Mouse (Mus musculus) liver, embryonic 14.5 days (tissue): Measurements from ENCODE around the gene Satb1. TPM values are rescaled to one million over a fixed set of nuclear protein-coding genes. Genes with fewer than 3 reads are reported as not detected.

Source experiments
- ATAC-seq: fragments of 200-750 bp; cut with Nextera tagmentation; 2 replicates; pipeline ENCODE4 v1.8.0; 2017; ENCODE audit warnings: moderate number of reproducible peaks, mild to moderate bottlenecking, moderate library complexity; ENCODE audit not compliant: insufficient read depth
- DNase-seq, 3 experiments: peaks; one replicate each; pipeline ENCODE4 v3.0.0-alpha.2; 2012 to 2013; ENCODE audit warnings: low read depth in 3 of 3, low spot score in 3 of 3
- H3K27ac ChIP-seq: fragments of 300-500 bp; sonication (generic); 2 replicates; pipeline ENCODE4 v1.5.1; 2014; ENCODE audit warnings: moderate library complexity, mild to moderate bottlenecking, control low read depth, inconsistent platforms
- H3K27me3 ChIP-seq: fragments of 300-500 bp; sonication (generic); 2 replicates; pipeline ENCODE4 v1.6.1; 2014; ENCODE audit warnings: mild to moderate bottlenecking, low read length, moderate library complexity; ENCODE audit not compliant: control insufficient read depth, insufficient read depth
- H3K36me3 ChIP-seq: fragments of 300-500 bp; sonication (generic); replicated peaks from 2 replicates; pipeline ENCODE4 v1.6.1; 2014; ENCODE audit warnings: low read depth; ENCODE audit not compliant: control insufficient read depth, insufficient read depth
- H3K4me1 ChIP-seq, 2 experiments: fragments of 200-500 bp in 1 of 2; fragments of 300-500 bp in 1 of 2; sonication (generic) in 1 of 2; replicated peaks; 2 replicates each; pipeline ENCODE4 v1.6.1; 2012 to 2014; ENCODE audit warnings: antibody characterized with exemption in 1 of 2, inconsistent platforms in 1 of 2, low read length in 1 of 2; ENCODE audit not compliant: control insufficient read depth in 2 of 2, insufficient read depth in 2 of 2
- H3K4me2 ChIP-seq: fragments of 300-500 bp; sonication (generic); 2 replicates; pipeline ENCODE4 v1.6.1; 2014; ENCODE audit warnings: low read depth, mild to moderate bottlenecking, control low read depth, moderate library complexity
- H3K4me3 ChIP-seq, 2 experiments: fragments of 200-500 bp in 1 of 2; fragments of 300-500 bp in 1 of 2; sonication (generic) in 1 of 2; 2 replicates each; pipeline ENCODE4 v1.5.1; 2012 to 2014; ENCODE audit warnings: low read depth in 2 of 2, low read length in 2 of 2, mild to moderate bottlenecking in 2 of 2, control low read depth in 1 of 2, inconsistent platforms in 1 of 2, moderate library complexity in 1 of 2; ENCODE audit not compliant: insufficient read depth in 1 of 2
- H3K9ac ChIP-seq: fragments of 300-500 bp; sonication (generic); replicated peaks from 2 replicates; pipeline ENCODE4 v1.6.1; 2014; ENCODE audit warnings: mild to moderate bottlenecking, control low read depth, moderate library complexity
- H3K9me3 ChIP-seq: fragments of 300-500 bp; sonication (generic); 2 replicates; pipeline ENCODE4 v1.6.1; 2016; ENCODE audit warnings: low read length, mixed read lengths; ENCODE audit not compliant: control insufficient read depth
- CTCF ChIP-seq: IDR thresholded peaks from 2 replicates; pipeline ENCODE4 v1.5.1; 2016; ENCODE audit warnings: antibody characterized with exemption, low read depth, control low read depth
- EP300 ChIP-seq: IDR thresholded peaks from 2 replicates; pipeline ENCODE4 v1.6.1; 2016; ENCODE audit warnings: antibody characterized with exemption, low read depth
- WGBS: fragments of 180-500 bp; shearing (Covaris S2); extraction: QIAGEN DNeasy Blood & Tissue Kit; methylation state at CpG from one replicate; pipeline ENCODE4 v1.1.7; 2014; ENCODE audit not compliant: insufficient replicate concordance; 5-methylcytosine and 5-hydroxymethylcytosine counted together
- polyA plus RNA-seq, 2 experiments: library from polyadenylated mRNA; depleted of rRNA in 1 of 2; stranded (reverse) in 1 of 2; unstranded in 1 of 2; fragments of >200 nt; fragmentation: Nextera tagmentation in 1 of 2; extraction: Ambion mirVana in 1 of 2; gene quantifications; 2 replicates each; pipeline versions ENCODE4 v1.2.1 to v1.2.3; 2012 to 2014

The Satb1 gene
- polyA plus RNA-seq, 2 experiments: 0.74 to 0.96 TPM

DNA sequence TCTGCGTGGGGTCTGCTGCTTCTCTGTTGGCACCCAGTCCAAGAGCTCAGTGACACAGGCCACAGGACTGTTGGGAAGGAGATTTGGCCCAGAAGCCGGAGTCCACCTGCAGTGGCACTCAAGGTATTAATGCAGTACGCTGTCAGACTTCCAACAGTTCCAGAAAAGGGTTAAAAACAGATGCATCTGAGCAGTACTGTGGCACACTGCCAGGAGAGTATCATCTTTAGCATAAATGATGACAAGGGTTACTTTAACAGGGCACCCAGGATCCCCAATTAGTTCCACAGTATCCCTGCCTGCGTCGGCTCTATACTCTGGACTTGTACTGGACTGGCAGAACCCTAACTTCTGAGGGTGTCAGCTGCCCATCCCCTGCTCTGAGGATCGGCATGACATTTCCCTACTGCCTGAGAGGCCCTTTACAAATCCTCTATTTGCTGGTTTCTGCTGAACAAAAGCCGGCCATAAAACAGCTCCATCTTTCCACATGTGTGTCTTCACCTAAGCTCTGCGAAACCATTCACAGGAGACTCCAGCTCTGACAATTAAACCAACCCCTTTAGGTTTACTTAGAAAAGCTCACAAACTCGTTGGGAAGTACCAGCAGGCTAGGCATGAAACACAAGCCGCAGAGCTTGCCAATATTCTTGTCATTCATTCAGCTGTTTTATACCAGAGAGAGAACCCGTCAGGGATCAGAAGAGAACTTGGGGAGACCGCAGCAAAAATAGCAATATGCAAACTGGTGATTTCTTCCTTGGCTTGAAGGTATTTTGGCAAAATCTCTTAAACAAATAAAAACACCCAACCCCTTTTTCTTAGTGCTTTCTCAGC lies 26.7 kb downstream of the Satb1 start:
- no peaks in the 10 kb centered on the region for H3K9me3 ChIP-seq
- WGBS: 63% methylated on average over 12 of the region's 12 CpGs
- H3K9ac ChIP-seq: no peak overlapping the region
- no peaks in the 10 kb centered on the region; the same call in 1 of the 2 replicates for H3K27me3 ChIP-seq
- no peak for ATAC-seq
- no peak overlapping the region for H3K4me2 ChIP-seq
- no peak for DNase-seq
- H3K27ac ChIP-seq: no peak overlapping the region
- TF ChIP-seq CTCF: no peak
- TF ChIP-seq EP300: no peak
- H3K4me1 ChIP-seq: no peaks in the 10 kb centered on the region
- H3K36me3 ChIP-seq: no peaks in the 10 kb centered on the region
- H3K4me3 ChIP-seq: no peak overlapping the region

DNA sequence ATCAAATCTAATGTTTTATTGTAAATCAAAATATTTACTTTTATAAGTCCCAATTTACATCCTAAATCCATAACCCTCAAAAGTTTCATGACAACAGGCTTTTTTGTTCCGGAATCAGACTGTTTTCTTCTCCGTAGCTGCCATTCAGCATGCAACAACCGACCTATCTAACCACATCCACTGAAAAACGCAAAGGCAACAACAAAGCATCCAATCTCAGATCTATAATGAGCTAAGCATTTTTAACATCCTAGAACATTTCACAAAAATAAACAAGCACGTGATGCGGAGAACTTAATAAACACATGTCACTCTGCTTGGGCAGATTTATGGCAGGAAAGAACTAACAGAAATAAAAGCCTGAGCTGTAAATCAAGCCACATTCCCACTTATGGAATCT lies 32.9 kb downstream of the Satb1 start:
- H3K27me3 ChIP-seq: no peaks in the 10 kb centered on the region
- no peak overlapping the region for H3K4me2 ChIP-seq
- TF ChIP-seq EP300 (no peak), CTCF (no peak)
- no peaks in the 10 kb centered on the region for H3K36me3 ChIP-seq
- H3K9ac ChIP-seq: no peak overlapping the region
- no peaks in the 10 kb centered on the region for H3K4me1 ChIP-seq
- no peaks in the 10 kb centered on the region for H3K9me3 ChIP-seq
- DNase-seq: no peak
- H3K4me3 ChIP-seq: no peak overlapping the region
- no peak for ATAC-seq
- 66% methylated on average over 6 of the region's 6 CpGs for WGBS
- no peak overlapping the region for H3K27ac ChIP-seq

DNA sequence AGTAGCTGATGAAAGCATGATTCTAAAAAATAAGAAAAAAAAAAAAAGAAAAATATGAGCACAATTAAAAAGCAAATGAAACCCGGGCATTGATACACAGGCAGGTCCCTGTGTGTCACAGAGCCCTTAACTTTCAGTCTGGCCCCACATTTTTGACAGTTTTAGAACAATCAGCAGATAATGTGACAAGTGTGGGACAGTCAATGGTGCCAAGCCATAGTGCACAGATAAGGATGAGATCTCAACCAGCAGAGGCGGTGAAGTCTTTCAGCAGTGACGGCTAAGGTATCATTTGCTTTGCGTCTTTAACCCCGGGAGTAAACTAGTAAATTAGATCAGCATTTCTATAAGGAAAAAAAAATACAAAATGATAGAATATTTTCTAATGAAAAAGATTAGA lies 36.6 kb downstream of the Satb1 start:
- Histone ChIP-seq H3K4me3 (no peak overlapping the region), H3K27ac (no peak overlapping the region), H3K9ac (no peak overlapping the region), H3K4me2 (no peak overlapping the region), H3K4me1 (no peaks in the 10 kb centered on the region), H3K27me3 (no peaks in the 10 kb centered on the region), H3K36me3 (no peaks in the 10 kb centered on the region), H3K9me3 (no peaks in the 10 kb centered on the region)
- TF ChIP-seq EP300 (no peak), CTCF (no peak)
- 53% methylated on average over 5 of the region's 5 CpGs for WGBS
- ATAC-seq: no peak
- DNase-seq: no peak

DNA sequence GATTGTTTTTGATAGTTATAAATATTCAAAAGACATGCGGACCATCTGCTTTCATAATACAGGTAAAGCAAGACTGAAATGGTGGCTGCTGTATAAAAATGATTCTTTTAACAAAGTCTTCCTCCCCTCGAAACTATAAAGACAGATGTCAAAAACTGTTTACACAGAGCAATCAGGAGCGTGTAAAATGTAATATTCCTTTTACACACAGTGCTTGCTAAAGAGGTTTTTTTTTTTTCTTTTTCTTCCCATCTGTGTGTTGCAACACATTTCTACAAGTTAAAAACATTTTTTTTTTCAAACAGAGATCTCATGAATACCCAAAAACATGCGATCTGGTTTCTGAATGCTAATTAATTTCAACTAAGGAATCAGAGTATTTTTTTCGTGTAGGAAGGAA lies 41.9 kb downstream of the Satb1 start:
- Histone ChIP-seq H3K27ac (no peak overlapping the region), H3K9ac (no peak overlapping the region), H3K4me2 (no peak overlapping the region), H3K4me3 (no peak overlapping the region), H3K27me3 (no peaks in the 10 kb centered on the region), H3K9me3 (no peaks in the 10 kb centered on the region), H3K4me1 (no peaks in the 10 kb centered on the region), H3K36me3 (no peaks in the 10 kb centered on the region)
- no peak for ATAC-seq
- WGBS: 59% methylated on average over 5 of the region's 5 CpGs
- TF ChIP-seq EP300: no peak
- DNase-seq: no peak

DNA sequence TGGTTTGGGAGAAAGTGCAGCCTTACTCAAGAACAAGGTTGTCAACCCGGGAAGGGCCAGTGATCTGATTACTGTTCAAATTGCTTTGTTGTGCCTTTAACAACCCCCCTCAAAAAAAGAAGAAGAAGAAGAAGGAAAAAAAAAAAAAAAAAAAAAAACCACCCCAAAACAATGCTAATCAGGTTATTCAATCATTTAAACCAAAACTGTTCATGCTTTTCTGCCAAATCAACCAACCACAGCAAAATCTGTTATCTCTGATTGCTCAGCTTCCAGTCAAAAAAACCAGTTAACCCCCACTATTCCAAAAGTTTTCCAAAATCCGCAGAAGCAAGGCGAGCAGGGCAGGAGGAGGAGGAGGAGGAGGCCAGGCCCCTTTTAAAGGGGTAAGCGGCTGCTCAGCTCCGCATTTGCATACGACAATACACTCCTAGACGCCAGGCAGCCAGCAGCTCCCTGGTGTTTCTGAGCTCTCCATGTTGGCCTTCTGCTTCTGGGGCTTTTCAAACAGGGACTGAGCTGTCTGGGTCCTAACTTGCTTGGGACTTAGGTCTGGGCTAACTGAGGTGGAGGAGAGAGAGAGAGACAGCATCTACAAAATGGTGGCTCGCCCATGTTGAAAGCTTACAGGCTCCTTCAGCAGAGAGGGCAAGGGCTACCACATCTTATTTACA lies 42.6 kb downstream of the Satb1 start:
- Histone ChIP-seq H3K4me2 (no peak overlapping the region), H3K27ac (no peak overlapping the region), H3K4me1 (no peaks in the 10 kb centered on the region), H3K27me3 (no peaks in the 10 kb centered on the region), H3K36me3 (no peaks in the 10 kb centered on the region), H3K9ac (no peak overlapping the region), H3K4me3 (no peak overlapping the region), H3K9me3 (no peaks in the 10 kb centered on the region)
- DNase-seq (no peak), ATAC-seq (no peak)
- WGBS: 47% methylated on average over 8 of the region's 8 CpGs
- no peak for TF ChIP-seq EP300
- no peak for TF ChIP-seq CTCF
